Mouse (Mus musculus): ENCODE results near the gene Gm20518.

- TF ChIP-seq GATA1 (IDR thresholded peaks at IDR 0.05; ENCODE audit: low read length), result no peak
- no peak for TF ChIP-seq TAL1 (IDR thresholded peaks at IDR 0.05; ENCODE audit: low read length)
Observed at GRCm38 (mm10) chr16:17816528-17816927, 74.9 kb downstream of the Gm20518 start.

All from erythroblast, embryonic 14.5 days (primary cell).